Mouse (Mus musculus) embryonic fibroblast, embryonic 13.5 days (primary cell): ENCODE measurements at regions not wholly inside any gene's neighbourhood (a gene's known extent, or its start where the extent isn't known, plus 50 kb on each side); places are given as distances from the start of the nearest gene placed in this dataset.
"Not testable (repeated sequence)": the region's sequence is repeated elsewhere in the genome, so short reads cannot be mapped to it uniquely, and the experiment has no call there.

Experiments
- H3K27ac ChIP-seq: 2 replicates; pipeline ENCODE4 v1.5.1; 2012; ENCODE audit warnings: low read length, control low read depth, inconsistent platforms; ENCODE audit not compliant: insufficient read depth
- H3K4me1 ChIP-seq: 2 replicates; pipeline ENCODE4 v1.6.1; 2011; ENCODE audit warnings: low read length; ENCODE audit not compliant: control insufficient read depth, insufficient read depth
- H3K4me3 ChIP-seq: 2 replicates; pipeline ENCODE4 v1.5.1; 2011; ENCODE audit warnings: mild to moderate bottlenecking, control low read depth, low read length; ENCODE audit not compliant: insufficient read depth
- CTCF ChIP-seq: IDR thresholded peaks from 2 replicates; pipeline ENCODE4 v1.5.1; 2011; ENCODE audit warnings: mild to moderate bottlenecking, control low read depth, low read length, moderate library complexity, borderline replicate concordance; ENCODE audit not compliant: insufficient read depth
- POLR2A ChIP-seq: IDR thresholded peaks from 2 replicates; pipeline ENCODE4 v1.6.1; 2011; ENCODE audit warnings: low read depth, mild to moderate bottlenecking, control low read depth, low read length, moderate library complexity

GRCm38 (mm10) chr16:49407956-49408795 is 290.9 kb upstream of the Ift57 start:
- H3K27ac ChIP-seq: no peak overlapping the region
- H3K4me1 ChIP-seq: no peaks in the 10 kb centered on the region
- no peak overlapping the region for H3K4me3 ChIP-seq
- TF ChIP-seq CTCF (no peak), POLR2A (no peak)

- no peak overlapping the region for H3K27ac ChIP-seq
- no peak overlapping the region for H3K4me3 ChIP-seq
- TF ChIP-seq CTCF (no peak), POLR2A (no peak)
- no peaks in the 10 kb centered on the region for H3K4me1 ChIP-seq
These were observed 289.8 kb upstream of the Ift57 start for GRCm38 (mm10) chr16:49409235-49409634.

GRCm38 (mm10) chr16:49430296-49430695 is 268.7 kb upstream of the Ift57 start:
- H3K27ac ChIP-seq: no peak overlapping the region
- no peaks in the 10 kb centered on the region for H3K4me1 ChIP-seq
- TF ChIP-seq POLR2A (no peak), CTCF (no peak)
- H3K4me3 ChIP-seq: no peak overlapping the region

- no peak overlapping the region for H3K4me3 ChIP-seq
- TF ChIP-seq POLR2A (no peak), CTCF (no peak)
- no peak overlapping the region for H3K27ac ChIP-seq
- H3K4me1 ChIP-seq: no peaks in the 10 kb centered on the region
These were observed 267.1 kb upstream of the Ift57 start for GRCm38 (mm10) chr16:49431902-49432301.

- Histone ChIP-seq H3K4me3 (no peak overlapping the region), H3K27ac (no peak overlapping the region), H3K4me1 (no peaks in the 10 kb centered on the region)
- TF ChIP-seq CTCF: no peak
- TF ChIP-seq POLR2A: no peak
These were observed 257.8 kb upstream of the Ift57 start for GRCm38 (mm10) chr16:49441225-49441624.

GRCm38 (mm10) chr16:49447356-49447755 is 251.7 kb upstream of the Ift57 start:
- not testable (repeated sequence) for H3K27ac ChIP-seq

GRCm38 (mm10) chr16:49493881-49494280 is 205.2 kb upstream of the Ift57 start:
- Histone ChIP-seq H3K4me1 (no peaks in the 10 kb centered on the region), H3K4me3 (no peak overlapping the region)
- TF ChIP-seq POLR2A: no peak
- TF ChIP-seq CTCF: no peak

More at GRCm38 (mm10) chr16:49447356-49447755, 251.7 kb upstream of the Ift57 start:
- H3K4me1 ChIP-seq, H3K4me3 ChIP-seq: not testable (repeated sequence)

GRCm38 (mm10) chr16:49497521-49498010 is 201.5 kb upstream of the Ift57 start:
- no peak overlapping the region for H3K4me3 ChIP-seq
- no peak overlapping the region for H3K27ac ChIP-seq
- TF ChIP-seq CTCF (no peak), POLR2A (no peak)
- no peaks in the 10 kb centered on the region for H3K4me1 ChIP-seq

More at GRCm38 (mm10) chr16:49493881-49494280, 205.2 kb upstream of the Ift57 start:
- H3K27ac ChIP-seq: no peak overlapping the region

GRCm38 (mm10) chr16:49500818-49501217 is 198.2 kb upstream of the Ift57 start:
- H3K4me3 ChIP-seq: no peak overlapping the region
- no peaks in the 10 kb centered on the region; the same call in 1 of the 2 replicates for H3K4me1 ChIP-seq
- TF ChIP-seq CTCF: peak; percentile 40; the same call in 1 of the 2 replicates
- TF ChIP-seq POLR2A: no peak
- H3K27ac ChIP-seq: no peak overlapping the region

- no peak overlapping the region for H3K4me3 ChIP-seq
- no peak overlapping the region for H3K27ac ChIP-seq
- H3K4me1 ChIP-seq: no peaks in the 10 kb centered on the region; the same call in 1 of the 2 replicates
- TF ChIP-seq CTCF: no peak
- no peak for TF ChIP-seq POLR2A
These were observed 195.1 kb upstream of the Ift57 start for GRCm38 (mm10) chr16:49503897-49504413.
